Mouse (Mus musculus) E14TG2a.4 (cell line): ENCODE results near the gene Dera.

Experiments used
- CTCF ChIP-seq: conservative IDR thresholded peaks from 2 replicates; pipeline ENCODE4 v1.5.1; 2014; ENCODE audit warnings: low read length
- NANOG ChIP-seq: IDR thresholded peaks from 2 replicates; pipeline ENCODE4 v1.6.1; 2014; ENCODE audit warnings: borderline replicate concordance, low read length, mixed read lengths

GRCm38 (mm10) chr6:137885644-137886043 is 131.3 kb downstream of the Dera start:
- TF ChIP-seq CTCF: no peak
- TF ChIP-seq NANOG: no peak
